Mouse (Mus musculus) mouse embryonic stem cell (cell line): ENCODE measurements around the gene Kansl1.

Experiments used
- in situ Hi-C, 2 experiments: fragments of 300-500 bp; cut with MboI; formaldehyde crosslinking; loops; 1 replicate in 1 of 2; 3 replicates in 1 of 2; pipeline ENCODE4 v1.14.3; 2019 to 2020; ENCODE audit warnings: low sequenced_read_pairs in 2 of 2, low pct_unique_long_range_greater_than_20kb in 1 of 2, mixed read lengths in 1 of 2; ENCODE audit not compliant: unreplicated experiment in 1 of 2

Gene Kansl1

DNA sequence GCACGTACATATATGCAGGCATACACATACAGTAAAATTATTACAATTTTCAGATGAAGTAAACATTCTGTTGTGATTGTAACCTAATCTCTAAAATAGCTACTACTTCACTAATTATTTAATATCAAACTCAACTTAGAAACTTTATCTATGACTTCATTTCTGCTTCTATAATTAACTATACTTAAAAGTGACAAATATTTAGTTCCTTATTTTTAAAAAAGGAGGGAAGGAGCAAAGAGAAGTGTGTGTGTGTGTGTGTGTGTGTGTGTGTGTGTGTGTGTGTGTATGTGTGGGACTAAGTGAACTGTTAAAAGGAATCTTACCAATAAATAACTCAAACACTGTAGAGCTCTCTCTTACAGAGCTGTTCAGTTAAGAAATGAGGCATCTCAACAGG is 82.1 kb downstream of the Kansl1 start:
- in situ Hi-C loops = no loop called here

DNA sequence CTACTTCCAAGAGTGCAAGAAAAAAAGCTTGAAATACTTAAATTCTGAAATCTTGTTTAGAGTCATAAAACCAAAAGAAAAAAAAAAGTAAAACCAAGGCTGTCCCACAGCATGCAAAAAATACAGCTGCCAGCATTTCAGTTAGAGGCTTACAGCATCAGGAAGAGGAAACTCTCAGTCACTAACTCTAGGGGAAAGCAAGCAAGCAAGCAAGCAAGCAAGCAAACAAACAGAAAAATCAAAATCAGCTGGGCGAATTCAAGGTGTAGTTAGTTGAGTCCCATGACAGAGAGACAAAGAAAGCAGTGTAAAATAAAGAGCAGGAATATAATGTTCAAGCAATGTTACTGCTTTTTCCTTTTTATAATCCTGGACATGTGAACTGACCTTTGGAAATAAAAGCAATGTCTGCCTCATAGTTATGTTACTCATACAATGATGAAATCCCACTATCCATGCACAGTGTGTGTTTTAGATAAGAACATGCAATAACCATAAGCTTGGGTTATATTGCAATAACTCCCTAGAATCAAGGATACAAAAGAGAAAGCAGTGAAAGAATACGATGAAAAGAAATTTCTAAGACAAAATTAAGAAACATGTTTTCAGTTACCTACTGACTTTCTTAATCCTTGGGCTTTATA is 85.4 kb downstream of the Kansl1 start:
- in situ Hi-C loops = no loop called here

GRCm38 (mm10) chr11:104381887-104382286 is 86.8 kb downstream of the Kansl1 start:
- in situ Hi-C loops = no loop called here

DNA sequence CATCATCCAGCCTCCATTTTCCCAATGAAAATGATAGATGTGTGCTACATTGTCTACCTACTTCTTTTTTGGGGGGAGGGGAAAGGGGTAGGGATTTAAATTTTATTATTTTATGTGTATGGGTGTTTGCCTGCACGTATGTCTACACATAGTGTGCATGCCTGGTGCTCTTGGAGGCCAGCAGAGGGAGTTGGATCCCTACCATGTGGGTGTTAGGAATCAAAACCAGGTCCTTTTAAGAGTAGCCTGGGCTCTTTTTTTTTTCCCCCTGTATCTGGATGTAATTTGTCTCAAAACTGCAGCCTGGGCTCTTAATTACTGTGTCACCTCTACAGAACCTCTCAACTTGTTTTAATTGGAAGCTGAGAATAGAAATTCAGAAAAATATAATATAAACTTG is 89.0 kb downstream of the Kansl1 start:
- in situ Hi-C loops = no loop called here

- in situ Hi-C loops = no loop called here
Measured at GRCm38 (mm10) chr11:104376291-104376690, 92.4 kb downstream of the Kansl1 start.

DNA sequence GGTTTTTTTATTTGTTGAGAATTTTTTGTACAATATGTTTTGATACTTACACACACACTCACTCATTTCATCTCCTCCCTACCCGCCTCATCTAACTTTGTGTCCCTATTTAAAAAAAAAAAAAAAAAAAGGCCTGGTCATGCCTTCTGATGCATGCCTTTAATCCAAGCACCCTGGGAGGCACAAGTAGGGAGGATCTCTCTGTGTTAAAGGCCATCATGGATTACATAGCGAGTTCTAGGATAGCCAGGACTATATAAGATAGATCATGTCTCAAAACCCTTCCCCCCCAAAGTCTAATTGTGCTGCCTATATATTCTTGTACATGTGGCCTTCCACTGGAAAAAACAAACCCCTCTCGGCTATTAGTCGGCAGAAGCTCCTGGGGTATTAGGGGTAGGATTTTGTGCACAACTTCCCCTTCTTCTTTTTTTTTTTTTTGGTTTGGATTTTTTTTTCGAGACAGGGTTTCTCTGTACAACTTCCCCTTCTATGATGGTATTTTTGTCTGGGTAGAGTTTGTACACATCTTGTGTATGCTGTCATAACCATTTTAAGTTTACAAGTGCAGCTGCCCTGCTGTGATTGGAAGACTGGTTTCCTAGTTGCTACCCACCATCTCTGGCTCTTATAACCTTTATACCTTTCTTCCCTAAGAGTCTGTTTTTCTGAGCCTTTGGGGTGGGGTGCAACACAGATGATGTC is 101.0 kb downstream of the Kansl1 start:
- in situ Hi-C loops = no loop called here

DNA sequence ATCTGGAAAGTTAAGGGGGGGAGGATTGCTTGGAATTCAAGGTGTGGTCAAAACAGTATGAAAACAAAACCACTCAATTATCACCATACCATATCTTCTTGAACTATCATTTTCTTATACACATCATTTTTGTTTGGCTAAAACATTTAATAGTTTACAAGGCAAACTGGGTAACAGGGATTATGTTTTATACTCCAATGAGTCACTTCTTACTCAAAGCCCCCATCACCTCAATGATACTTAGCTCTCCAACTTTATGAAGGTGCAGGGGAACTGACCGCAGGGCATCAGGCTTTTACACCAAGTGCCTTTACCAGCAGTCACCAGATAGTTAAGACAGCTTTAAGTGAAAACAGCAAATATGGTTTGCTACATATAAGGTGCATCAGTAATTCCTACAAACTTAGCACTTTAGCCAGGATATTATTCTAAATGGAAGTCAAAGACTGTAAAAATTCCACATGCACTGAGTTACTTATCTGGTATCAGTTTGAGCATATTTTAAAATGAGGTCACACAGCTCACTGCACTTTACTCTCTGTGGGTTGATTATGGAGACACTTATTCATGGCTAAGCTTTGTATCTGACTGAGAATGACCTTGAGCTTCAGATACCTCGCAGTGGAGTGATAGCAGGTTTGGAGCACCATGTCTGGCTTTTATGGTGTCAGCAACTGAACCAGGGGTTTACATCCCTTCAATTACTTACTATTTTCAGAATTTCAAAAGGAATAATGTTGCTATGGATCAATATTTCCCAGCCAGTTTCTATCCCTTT is 104.6 kb downstream of the Kansl1 start:
- in situ Hi-C loops = no loop called here

DNA sequence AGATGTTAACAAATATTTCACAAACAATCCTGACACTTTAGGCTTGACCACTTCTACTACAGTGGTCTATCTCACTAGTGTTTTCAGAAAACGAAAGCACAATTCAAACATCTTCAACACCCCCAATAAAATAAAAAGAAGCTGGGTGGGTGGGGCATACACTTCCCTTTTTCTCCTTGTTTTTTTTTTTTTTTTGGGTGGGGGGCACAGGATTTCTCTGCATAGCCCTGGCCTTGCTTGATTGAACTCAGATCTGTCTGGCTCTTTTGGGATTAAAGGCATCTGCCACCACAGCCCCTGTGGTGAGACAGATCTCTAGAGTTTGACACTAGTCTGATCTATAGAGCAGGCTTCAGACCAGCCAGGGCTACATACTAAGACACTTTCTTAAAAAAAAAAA is 106.0 kb downstream of the Kansl1 start:
- in situ Hi-C loops = no loop called here

DNA sequence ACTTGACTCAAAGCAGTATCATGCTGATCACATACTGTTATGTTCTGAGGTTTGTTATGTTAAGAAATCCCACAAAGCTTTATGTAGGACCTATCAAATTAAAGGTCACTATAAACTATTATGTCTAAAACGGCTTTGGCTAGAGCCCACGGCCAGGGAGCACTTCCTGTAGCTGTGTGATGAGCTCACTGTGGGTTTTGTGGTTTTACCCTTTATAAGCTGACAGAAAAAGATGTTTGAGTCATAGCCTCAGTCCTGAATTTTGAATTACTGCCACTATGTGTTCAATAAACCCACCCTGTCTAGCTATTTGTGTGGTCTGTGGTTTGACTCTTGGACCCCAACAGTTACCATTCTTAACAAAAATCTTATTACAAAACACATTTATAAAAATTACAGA is 106.9 kb downstream of the Kansl1 start:
- in situ Hi-C loops = no loop called here

GRCm38 (mm10) chr11:104346931-104347330 is 121.7 kb downstream of the Kansl1 start:
- in situ Hi-C loops = no loop called here

DNA sequence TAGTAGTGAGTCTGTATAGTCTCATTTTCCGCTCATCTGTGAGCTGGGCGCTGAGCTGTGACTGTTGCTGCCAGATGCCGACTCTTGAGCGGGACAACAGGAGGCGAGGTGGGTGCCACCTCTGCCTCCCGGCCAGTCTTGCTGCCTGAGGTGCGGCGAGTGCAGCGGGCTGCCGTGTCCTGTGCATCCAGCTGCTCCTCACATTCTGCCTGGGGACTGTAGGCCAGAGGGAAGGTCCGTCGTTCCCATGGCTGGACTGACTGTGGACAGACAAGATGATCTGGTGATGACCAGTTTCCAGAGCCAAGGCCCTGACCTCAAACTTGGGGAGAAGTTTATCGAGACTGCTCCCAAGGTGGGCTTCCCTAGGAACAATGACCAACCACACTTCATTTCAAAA is 133.7 kb downstream of the Kansl1 start:
- in situ Hi-C loops = no loop called here

- in situ Hi-C loops = no loop called here
Measured at GRCm38 (mm10) chr11:104334115-104334514, 134.5 kb downstream of the Kansl1 start.

DNA sequence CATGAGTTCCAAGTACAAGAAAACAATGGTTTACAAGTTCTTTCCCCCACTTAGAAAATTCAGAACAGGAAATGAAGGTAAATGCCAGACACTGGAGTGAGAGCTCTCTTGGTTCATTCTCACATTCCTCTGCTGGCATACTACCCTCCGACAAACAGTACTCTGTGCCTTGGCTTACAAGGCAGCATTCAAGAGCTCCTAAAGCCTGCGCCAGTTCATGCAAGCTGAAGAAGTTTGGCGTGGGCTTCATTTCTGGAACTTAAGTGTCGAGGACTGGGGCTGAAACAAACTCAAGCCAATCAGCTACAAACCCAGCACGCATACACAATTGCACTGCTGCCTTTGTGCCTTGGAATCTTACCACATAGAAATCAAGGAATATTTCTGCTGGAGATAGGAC is 136.6 kb downstream of the Kansl1 start:
- in situ Hi-C loops = no loop called here

DNA sequence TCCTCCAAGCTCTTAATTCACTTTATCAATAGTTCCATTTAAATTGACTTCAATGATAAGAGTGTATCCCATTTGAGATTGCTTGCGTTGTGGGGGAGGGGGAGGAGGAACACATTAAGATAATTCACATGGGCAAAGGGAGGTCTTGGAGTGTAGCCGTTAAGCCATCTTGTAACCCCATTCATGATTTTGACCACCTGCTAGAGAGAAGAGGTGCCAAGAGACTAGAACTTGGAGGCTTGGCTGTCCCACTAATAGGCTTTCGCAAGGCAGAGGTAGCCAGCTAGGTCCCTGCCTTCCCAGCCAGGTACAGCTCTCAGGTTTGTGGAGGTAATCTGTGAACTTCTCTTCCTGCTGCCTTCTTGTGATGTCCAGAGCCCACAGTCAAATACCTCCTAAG is 137.5 kb downstream of the Kansl1 start:
- in situ Hi-C loops = no loop called here

GRCm38 (mm10) chr11:104330151-104330550 is 138.5 kb downstream of the Kansl1 start:
- in situ Hi-C loops = no loop called here

DNA sequence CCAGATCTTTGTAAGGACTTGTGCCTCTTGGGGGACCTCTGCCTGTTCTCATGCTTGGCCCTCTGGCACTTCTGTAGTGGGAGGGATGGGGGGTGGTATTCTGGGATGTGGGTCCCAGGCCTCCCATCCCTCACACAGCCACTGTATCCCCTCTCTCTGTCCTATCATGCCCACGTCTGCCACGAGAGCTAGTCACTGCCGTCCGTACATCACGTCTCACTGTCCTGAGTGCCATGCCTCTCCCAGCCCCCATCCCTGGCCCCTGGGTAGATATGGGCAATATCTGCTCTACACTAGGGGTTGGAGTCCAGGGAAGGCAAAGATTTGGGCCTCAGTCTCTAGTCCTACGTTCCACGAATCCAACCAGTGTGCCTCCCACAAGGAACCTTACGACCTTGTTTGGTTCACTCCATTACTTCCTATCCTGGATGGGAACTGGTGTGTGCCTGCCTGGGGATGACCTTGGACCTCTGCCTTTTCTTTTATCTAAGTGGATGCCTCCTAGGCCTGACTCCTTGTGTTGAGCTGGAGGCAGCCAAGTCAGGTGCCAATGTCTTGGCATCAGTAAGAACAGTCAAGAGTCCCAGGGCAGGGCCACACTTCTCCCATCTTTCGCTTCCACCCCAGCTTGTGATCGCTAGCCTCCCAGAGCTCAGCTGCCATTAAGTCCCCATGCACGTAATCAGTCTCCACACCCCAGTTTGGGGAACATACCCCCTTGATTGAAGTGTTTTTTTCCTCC is 139.3 kb downstream of the Kansl1 start:
- in situ Hi-C loops = no loop called here

DNA sequence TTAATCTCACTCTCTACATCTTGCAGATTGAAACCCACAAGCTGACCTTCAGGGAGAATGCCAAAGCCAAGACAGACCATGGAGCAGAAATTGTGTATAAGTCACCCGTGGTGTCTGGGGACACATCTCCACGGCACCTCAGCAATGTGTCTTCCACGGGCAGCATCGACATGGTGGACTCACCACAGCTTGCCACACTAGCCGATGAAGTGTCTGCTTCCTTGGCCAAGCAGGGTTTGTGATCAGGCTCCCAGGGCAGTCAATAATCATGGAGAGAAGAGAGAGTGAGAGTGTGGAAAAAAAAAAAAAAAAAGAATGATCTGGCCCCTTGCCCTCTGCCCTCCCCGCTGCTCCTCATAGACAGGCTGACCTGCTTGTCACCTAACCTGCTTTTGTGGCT is 140.7 kb downstream of the Kansl1 start:
- in situ Hi-C loops = no loop called here

DNA sequence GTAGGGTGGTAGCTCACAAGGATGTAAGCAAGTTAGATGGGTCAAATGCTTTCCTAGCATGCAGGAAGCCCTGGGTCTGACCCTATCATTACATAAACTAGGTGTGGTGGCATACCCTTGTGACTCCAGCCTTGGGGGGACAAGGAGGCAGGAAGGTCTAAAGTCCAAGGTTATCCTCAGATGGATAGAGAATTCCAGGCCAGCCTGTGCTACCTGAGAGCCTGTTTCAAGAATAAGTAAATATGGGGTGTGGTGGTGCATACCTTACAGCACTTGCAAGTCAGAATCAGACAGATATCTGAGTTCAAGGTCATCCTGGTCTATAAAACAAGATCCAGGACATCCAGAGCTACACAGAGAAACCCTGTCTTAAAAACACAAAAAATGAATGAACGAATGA is 141.2 kb downstream of the Kansl1 start:
- in situ Hi-C loops = no loop called here

DNA sequence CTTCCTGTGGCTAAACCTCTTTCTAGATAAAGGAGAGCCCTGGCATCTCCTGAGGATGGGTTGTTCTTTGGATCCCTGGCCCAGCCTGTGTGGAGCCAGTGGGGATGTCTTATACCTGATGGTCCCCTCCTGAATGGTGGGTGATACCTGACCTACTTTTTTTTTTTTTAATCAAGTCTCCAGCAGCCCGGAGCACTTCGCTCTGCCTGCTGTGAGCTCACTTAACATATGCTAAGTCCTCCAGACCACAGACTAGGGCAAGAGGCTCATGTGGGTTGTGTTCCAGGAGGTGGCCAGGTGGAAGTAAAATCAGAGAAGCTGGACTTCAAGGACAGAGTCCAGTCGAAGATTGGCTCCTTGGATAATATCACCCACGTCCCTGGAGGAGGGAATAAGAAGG is 146.5 kb downstream of the Kansl1 start:
- in situ Hi-C loops = no loop called here
